Mouse (Mus musculus) myocyte (in vitro differentiated cells): ENCODE measurements around the gene Nid2. TPM values are rescaled to one million over a fixed set of nuclear protein-coding genes. Genes with fewer than 3 reads are reported as not detected.

Experiments used
- H3K27me3 ChIP-seq: one replicate; pipeline ENCODE4 v1.6.1; 2011; ENCODE audit not compliant: control insufficient read depth, insufficient read depth, insufficient read length
- H3K36me3 ChIP-seq: one replicate; pipeline ENCODE4 v1.6.1; 2011; ENCODE audit not compliant: control insufficient read depth, insufficient read depth
- H3K4me2 ChIP-seq: one replicate; pipeline ENCODE4 v1.6.1; 2011; ENCODE audit warnings: low read depth, control low read depth
- H3K4me3 ChIP-seq: one replicate; pipeline ENCODE4 v1.5.1; 2011; ENCODE audit warnings: mild to moderate bottlenecking, control low read depth, moderate library complexity
- H3K79me2 ChIP-seq: one replicate; pipeline ENCODE4 v1.6.1; 2011; ENCODE audit not compliant: control insufficient read depth, insufficient read depth
- H3ac ChIP-seq: one replicate; pipeline ENCODE4 v1.6.1; 2011; ENCODE audit not compliant: control insufficient read depth, insufficient read length
- CEBPB ChIP-seq: IDR thresholded peaks from 2 replicates; pipeline ENCODE4 v1.6.1; 2011; ENCODE audit warnings: mild to moderate bottlenecking, moderate library complexity; ENCODE audit not compliant: poor library complexity, insufficient read depth, severe bottlenecking
- E2F4 ChIP-seq: IDR thresholded peaks from one replicate; pipeline ENCODE4 v1.6.1; 2011; ENCODE audit warnings: mild to moderate bottlenecking, control low read depth, moderate library complexity; ENCODE audit not compliant: insufficient read depth
- MAX ChIP-seq: IDR thresholded peaks from one replicate; pipeline ENCODE4 v1.6.1; 2011; ENCODE audit warnings: low read depth, mild to moderate bottlenecking, control low read depth
- MYOD1 ChIP-seq, 3 experiments: IDR thresholded peaks; one replicate each; pipeline ENCODE4 v1.6.1; 2011; ENCODE audit warnings: control low read depth in 2 of 3, low read depth in 2 of 3, mild to moderate bottlenecking in 2 of 3, moderate library complexity in 1 of 3; ENCODE audit not compliant: insufficient read length in 2 of 3, control insufficient read depth in 1 of 3
- MYOG ChIP-seq, 3 experiments: IDR thresholded peaks; one replicate each; pipeline ENCODE4 v1.6.1; 2011; ENCODE audit warnings: control low read depth in 2 of 3, low read depth in 2 of 3, mild to moderate bottlenecking in 2 of 3; ENCODE audit not compliant: insufficient read length in 2 of 3, control insufficient read depth in 1 of 3, insufficient read depth in 1 of 3
- POLR2A ChIP-seq: IDR thresholded peaks from one replicate; pipeline ENCODE4 v1.6.1; 2011; ENCODE audit warnings: low read depth, mild to moderate bottlenecking, control low read depth, moderate library complexity; ENCODE audit not compliant: insufficient read length
- POLR2AphosphoS2 ChIP-seq: IDR thresholded peaks from one replicate; pipeline ENCODE4 v1.6.1; 2011; ENCODE audit warnings: low read depth, control low read depth; ENCODE audit not compliant: insufficient read length
- REST ChIP-seq: IDR thresholded peaks from one replicate; pipeline ENCODE4 v1.6.1; 2011; ENCODE audit warnings: mild to moderate bottlenecking, control low read depth, moderate library complexity; ENCODE audit not compliant: insufficient read depth, insufficient read length
- SRF ChIP-seq: IDR thresholded peaks from one replicate; pipeline ENCODE4 v1.6.1; 2011; ENCODE audit warnings: low read depth; ENCODE audit not compliant: control insufficient read depth, insufficient read length
- TCF12 ChIP-seq: IDR thresholded peaks from one replicate; pipeline ENCODE4 v1.6.1; 2011; ENCODE audit warnings: mild to moderate bottlenecking, control low read depth; ENCODE audit not compliant: poor library complexity, insufficient read depth, severe bottlenecking
- TCF3 ChIP-seq: IDR thresholded peaks from one replicate; pipeline ENCODE4 v1.6.1; 2011; ENCODE audit warnings: low read depth, control low read depth; ENCODE audit not compliant: insufficient read length
- USF1 ChIP-seq: IDR thresholded peaks from one replicate; pipeline ENCODE4 v1.6.1; 2011; ENCODE audit warnings: low read depth, mild to moderate bottlenecking, control low read depth, moderate library complexity
- polyA plus RNA-seq: library from polyadenylated mRNA; unstranded; fragments of >200 nt; fragmentation: generic; extraction: Trizol; gene quantifications from one replicate; pipeline ENCODE4 v1.2.1, GENCODE M21; 2012; ENCODE audit warnings: missing spikeins

The Nid2 gene
- polyA plus RNA-seq, 1 experiment = 52.6 TPM

- H3K79me2 ChIP-seq = no peaks in the 10 kb centered on the region
- no peak overlapping the region for H3ac ChIP-seq
- no peaks in the 10 kb centered on the region for H3K36me3 ChIP-seq
- no peak overlapping the region for H3K4me3 ChIP-seq
- TF ChIP-seq POLR2AphosphoS2 (no peak), USF1 (no peak), MAX (no peak), E2F4 (no peak), TCF3 (no peak), CEBPB (no peak), POLR2A (no peak), MYOD1 (IDR thresholded peaks at IDR 0.05; ENCODE audit: control insufficient read depth in 1 of 3, insufficient read length in 2 of 3, low read depth in 2 of 3) (no peak), SRF (no peak), MYOG (IDR thresholded peaks at IDR 0.05; ENCODE audit: control insufficient read depth in 1 of 3, insufficient read depth in 1 of 3, insufficient read length in 2 of 3, low read depth in 2 of 3) (no peak), TCF12 (no peak), REST (no peak)
- H3K4me2 ChIP-seq = peak overlapping the region; percentile 3
- H3K27me3 ChIP-seq = no peaks in the 10 kb centered on the region
Observed at GRCm38 (mm10) chr14:19803623-19804022, 52.6 kb downstream of the Nid2 start.

- Histone ChIP-seq H3K27me3 (no peaks in the 10 kb centered on the region), H3K4me2 (no peak overlapping the region), H3ac (no peak overlapping the region), H3K79me2 (no peaks in the 10 kb centered on the region), H3K4me3 (no peak overlapping the region), H3K36me3 (peaks cover 16% of the 10 kb centered on the region)
- no peak for TF ChIP-seq SRF
- no peak for TF ChIP-seq MYOD1 (IDR thresholded peaks at IDR 0.05; ENCODE audit: control insufficient read depth in 1 of 3, insufficient read length in 2 of 3, low read depth in 2 of 3)
- TF ChIP-seq REST = no peak
- TF ChIP-seq MYOG (IDR thresholded peaks at IDR 0.05; ENCODE audit: control insufficient read depth in 1 of 3, insufficient read depth in 1 of 3, insufficient read length in 2 of 3, low read depth in 2 of 3) = no peak
- no peak for TF ChIP-seq USF1
- no peak for TF ChIP-seq CEBPB
- no peak for TF ChIP-seq TCF3
- TF ChIP-seq TCF12 = no peak
- TF ChIP-seq MAX = no peak
- no peak for TF ChIP-seq POLR2AphosphoS2
- no peak for TF ChIP-seq POLR2A
- TF ChIP-seq E2F4 = no peak
Observed at GRCm38 (mm10) chr14:19807339-19807738, 56.3 kb downstream of the Nid2 start.

GRCm38 (mm10) chr14:19807858-19808257, 56.8 kb downstream of the Nid2 start:
- Histone ChIP-seq H3K27me3 (no peaks in the 10 kb centered on the region), H3K79me2 (no peaks in the 10 kb centered on the region), H3K4me2 (no peak overlapping the region), H3K36me3 (peaks cover 22% of the 10 kb centered on the region), H3K4me3 (no peak overlapping the region), H3ac (no peak overlapping the region)
- TF ChIP-seq E2F4 (no peak), MYOD1 (IDR thresholded peaks at IDR 0.05; ENCODE audit: control insufficient read depth in 1 of 3, insufficient read length in 2 of 3, low read depth in 2 of 3) (no peak)

GRCm38 (mm10) chr14:19809934-19810333, 58.9 kb downstream of the Nid2 start:
- Histone ChIP-seq H3K36me3 (peaks cover 37% of the 10 kb centered on the region), H3K4me2 (no peak overlapping the region), H3ac (no peak overlapping the region), H3K4me3 (no peak overlapping the region), H3K79me2 (no peaks in the 10 kb centered on the region), H3K27me3 (no peaks in the 10 kb centered on the region)
- no peak for TF ChIP-seq SRF
- peak; percentile 24 for TF ChIP-seq POLR2AphosphoS2
- no peak for TF ChIP-seq MYOG (IDR thresholded peaks at IDR 0.05; ENCODE audit: control insufficient read depth in 1 of 3, insufficient read depth in 1 of 3, insufficient read length in 2 of 3, low read depth in 2 of 3)

- Histone ChIP-seq H3K4me3 (no peak overlapping the region), H3K36me3 (peaks cover 54% of the 10 kb centered on the region), H3K27me3 (no peaks in the 10 kb centered on the region), H3K79me2 (no peaks in the 10 kb centered on the region), H3K4me2 (no peak overlapping the region), H3ac (no peak overlapping the region)
- TF ChIP-seq REST = no peak
- TF ChIP-seq SRF = no peak
- no peak for TF ChIP-seq CEBPB
- no peak for TF ChIP-seq E2F4
- no peak for TF ChIP-seq POLR2AphosphoS2
- TF ChIP-seq MYOG (IDR thresholded peaks at IDR 0.05; ENCODE audit: control insufficient read depth in 1 of 3, insufficient read depth in 1 of 3, insufficient read length in 2 of 3, low read depth in 2 of 3) = no peak
- TF ChIP-seq TCF12 = no peak
- TF ChIP-seq TCF3 = no peak
- TF ChIP-seq USF1 = no peak
- no peak for TF ChIP-seq MYOD1 (IDR thresholded peaks at IDR 0.05; ENCODE audit: control insufficient read depth in 1 of 3, insufficient read length in 2 of 3, low read depth in 2 of 3)
- no peak for TF ChIP-seq POLR2A
- TF ChIP-seq MAX = no peak
Observed at GRCm38 (mm10) chr14:19813061-19813460, 62.0 kb downstream of the Nid2 start.
